Mouse (Mus musculus) embryonic facial prominence, embryonic 11.5 days (tissue): ENCODE data around the gene Psg18. TPM values are rescaled to one million over a fixed set of nuclear protein-coding genes. Genes with fewer than 3 reads are reported as not detected.
"Not testable (repeated sequence)": the region's sequence is repeated elsewhere in the genome, so short reads cannot be mapped to it uniquely, and the experiment has no call there.

Experiments
- ATAC-seq: fragments of 200-750 bp; cut with Nextera tagmentation; replicated peaks from 2 replicates; pipeline ENCODE4 v1.8.0; 2017; ENCODE audit warnings: low read depth; ENCODE audit not compliant: insufficient number of reproducible peaks, low FRiP score, low TSS enrichment
- DNase-seq: peaks from one replicate; pipeline ENCODE4 v3.0.0-alpha.2; 2015; ENCODE audit warnings: low spot score
- H3K27ac ChIP-seq: fragments of 300-500 bp; sonication (generic); replicated peaks from 2 replicates; pipeline ENCODE4 v1.5.1; 2014; ENCODE audit warnings: mild to moderate bottlenecking, low read depth, low read length, control low read depth
- H3K27me3 ChIP-seq: fragments of 300-500 bp; sonication (generic); 2 replicates; pipeline ENCODE4 v1.6.1; 2014; ENCODE audit warnings: mild to moderate bottlenecking, low read length, moderate library complexity, mixed read lengths; ENCODE audit not compliant: control insufficient read depth, insufficient read depth
- H3K36me3 ChIP-seq: fragments of 300-500 bp; sonication (generic); replicated peaks from 2 replicates; pipeline ENCODE4 v1.6.1; 2014; ENCODE audit warnings: low read depth, mild to moderate bottlenecking, low read length, moderate library complexity, mixed read lengths; ENCODE audit not compliant: control insufficient read depth, insufficient read depth
- H3K4me1 ChIP-seq: fragments of 300-500 bp; sonication (generic); 2 replicates; pipeline ENCODE4 v1.6.1; 2014; ENCODE audit warnings: low read length, mixed read lengths; ENCODE audit not compliant: control insufficient read depth, insufficient read depth
- H3K4me2 ChIP-seq: fragments of 300-500 bp; sonication (generic); 2 replicates; pipeline ENCODE4 v1.6.1; 2014; ENCODE audit warnings: low read depth, mild to moderate bottlenecking, control low read depth, low read length, moderate library complexity
- H3K4me3 ChIP-seq: fragments of 300-500 bp; sonication (generic); 2 replicates; pipeline ENCODE4 v1.5.1; 2014; ENCODE audit warnings: low read depth, low read length, control low read depth
- H3K9ac ChIP-seq: fragments of 300-500 bp; sonication (generic); replicated peaks from 2 replicates; pipeline ENCODE4 v1.6.1; 2014; ENCODE audit warnings: mild to moderate bottlenecking, control low read depth, low read length
- H3K9me3 ChIP-seq: fragments of 300-500 bp; sonication (generic); replicated peaks from 2 replicates; pipeline ENCODE4 v1.6.1; 2016; ENCODE audit warnings: mild to moderate bottlenecking, low read length, inconsistent platforms, mixed read lengths; ENCODE audit not compliant: control insufficient read depth
- WGBS: fragments of 180-500 bp; shearing (Covaris S2); extraction: QIAGEN DNeasy Blood & Tissue Kit; methylation state at CpG from one replicate; pipeline ENCODE4 v1.1.7; 2014; 5-methylcytosine and 5-hydroxymethylcytosine counted together
- polyA plus RNA-seq: library from polyadenylated mRNA; unstranded; fragments of >200 nt; fragmentation: Nextera tagmentation; extraction: Ambion mirVana; gene quantifications from 2 replicates; pipeline ENCODE4 v1.2.1, GENCODE M21; 2014

Gene Psg18
- polyA plus RNA-seq, result not detected in 2 replicates

GRCm38 (mm10) chr7:18354909-18355308, at the start of gene Psg18:
Gene Psg18, minus strand, starts transcription at chr7:18355009.
- H3K9me3 ChIP-seq, H3K36me3 ChIP-seq, H3K4me2 ChIP-seq, H3K27ac ChIP-seq, ATAC-seq, H3K9ac ChIP-seq, DNase-seq, H3K27me3 ChIP-seq, H3K4me1 ChIP-seq, H3K4me3 ChIP-seq: not testable (repeated sequence)
- 72% methylated on average over 3 of the region's 3 CpGs for WGBS

- 23% methylated on average over 11 of the region's 11 CpGs for WGBS
- DNase-seq (no peak), ATAC-seq (no peak)
Measured at GRCm38 (mm10) chr7:18403407-18403806, 48.6 kb upstream of the Psg18 start.

GRCm38 (mm10) chr7:18402527-18403237, 47.9 kb upstream of the Psg18 start:
- no peaks in the 10 kb centered on the region for H3K4me1 ChIP-seq
- no peaks in the 10 kb centered on the region for H3K9me3 ChIP-seq
- H3K9ac ChIP-seq, result no peak overlapping the region
- H3K27me3 ChIP-seq, result no peaks in the 10 kb centered on the region
- no peaks in the 10 kb centered on the region for H3K36me3 ChIP-seq
- no peak for DNase-seq
- 0 out of 2 replicates have a peak overlapping the region, but pooled peaks have one; percentile 5 for H3K4me3 ChIP-seq
- H3K27ac ChIP-seq, result no peak overlapping the region
- ATAC-seq, result peak; percentile 62; the same call in 1 of the 2 replicates
- H3K4me2 ChIP-seq, result no peak overlapping the region
- WGBS, result 36% methylated on average over 20 of the region's 35 CpGs

More at GRCm38 (mm10) chr7:18403407-18403806, 48.6 kb upstream of the Psg18 start:
- H3K27ac ChIP-seq, result no peak overlapping the region
- H3K9me3 ChIP-seq, result no peaks in the 10 kb centered on the region
- 0 out of 2 replicates have a peak overlapping the region, but pooled peaks have one; percentile 5 for H3K4me3 ChIP-seq
- H3K27me3 ChIP-seq, result no peaks in the 10 kb centered on the region
- H3K36me3 ChIP-seq, result no peaks in the 10 kb centered on the region
- H3K4me2 ChIP-seq, result no peak overlapping the region
- H3K4me1 ChIP-seq, result no peaks in the 10 kb centered on the region
- H3K9ac ChIP-seq, result no peak overlapping the region

GRCm38 (mm10) chr7:18391483-18391882, 36.7 kb upstream of the Psg18 start:
- ATAC-seq, H3K27ac ChIP-seq: not testable (repeated sequence)
- WGBS, result 79% methylated on average over 4 of the region's 4 CpGs

GRCm38 (mm10) chr7:18378295-18378694, 23.5 kb upstream of the Psg18 start:
- Histone ChIP-seq H3K27ac (no peak overlapping the region), H3K4me1 (no peaks in the 10 kb centered on the region), H3K27me3 (no peaks in the 10 kb centered on the region), H3K36me3 (no peaks in the 10 kb centered on the region), H3K9me3 (peaks cover 3% of the 10 kb centered on the region), H3K4me2 (no peak overlapping the region), H3K4me3 (no peak overlapping the region), H3K9ac (no peak overlapping the region)
- DNase-seq (no peak), ATAC-seq (no peak)
- WGBS, result 58% methylated on average over 2 of the region's 2 CpGs

More at GRCm38 (mm10) chr7:18391483-18391882, 36.7 kb upstream of the Psg18 start:
- not testable (repeated sequence) for H3K9ac ChIP-seq, H3K4me1 ChIP-seq, DNase-seq, H3K4me3 ChIP-seq, H3K27me3 ChIP-seq, H3K4me2 ChIP-seq, H3K9me3 ChIP-seq, H3K36me3 ChIP-seq

GRCm38 (mm10) chr7:18335411-18335810, 19.4 kb downstream of the Psg18 start:
- H3K27ac ChIP-seq, H3K36me3 ChIP-seq, H3K4me1 ChIP-seq, DNase-seq, H3K4me3 ChIP-seq, H3K9ac ChIP-seq, ATAC-seq, H3K27me3 ChIP-seq, H3K4me2 ChIP-seq, H3K9me3 ChIP-seq: not testable (repeated sequence)
- WGBS, result 79% methylated on average over 6 of the region's 6 CpGs

Other genes with a start within 250 kb of the Psg18 start
- not detected in 2 replicates for gene Igfl3, start 178.5 kb downstream of the Psg18 start, polyA plus RNA-seq
- gene Mill1, start 109.7 kb downstream of the Psg18 start, polyA plus RNA-seq, result not detected in 2 replicates
- not detected in 2 replicates for gene Psg28, start 77.0 kb upstream of the Psg18 start, polyA plus RNA-seq
- gene Psg26, start 129.2 kb upstream of the Psg18 start, polyA plus RNA-seq, result not detected in 2 replicates
- gene Psg25, start 177.3 kb upstream of the Psg18 start, polyA plus RNA-seq, result not detected in 2 replicates
- not detected in 2 replicates for gene Psg27, start 212.3 kb upstream of the Psg18 start, polyA plus RNA-seq